Mouse (Mus musculus) cerebellum, postnatal 10 days (tissue): ENCODE results near the gene Micall2.
"Not testable (repeated sequence)": the region's sequence is repeated elsewhere in the genome, so short reads cannot be mapped to it uniquely, and the experiment has no call there.

Source experiments
- DNase-seq, 2 experiments: peaks; one replicate each; pipeline ENCODE4 v3.0.0; 2021; ENCODE audit warnings: mixed read lengths in 2 of 2

The Micall2 gene

DNA sequence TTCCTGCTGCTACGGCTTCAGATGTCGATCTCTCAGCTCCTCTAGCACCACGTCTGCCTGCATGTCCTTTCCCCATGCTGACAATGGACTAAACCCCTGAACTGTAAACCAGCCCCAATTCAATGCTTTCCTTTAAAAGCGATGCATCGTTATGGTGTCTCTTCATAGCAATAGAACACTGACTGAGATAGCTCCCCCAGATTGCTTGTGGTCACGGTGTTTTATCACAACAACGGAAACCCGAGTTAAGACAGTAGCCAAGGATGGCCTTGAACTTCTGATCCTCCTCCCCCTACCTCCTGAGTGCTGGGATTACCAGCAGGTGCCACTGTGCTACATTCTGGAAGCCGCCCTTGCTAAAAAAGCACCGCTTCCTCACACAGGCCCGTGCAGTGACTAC, 8.9 kb downstream of the Micall2 start:
- DNase-seq: no peak

DNA sequence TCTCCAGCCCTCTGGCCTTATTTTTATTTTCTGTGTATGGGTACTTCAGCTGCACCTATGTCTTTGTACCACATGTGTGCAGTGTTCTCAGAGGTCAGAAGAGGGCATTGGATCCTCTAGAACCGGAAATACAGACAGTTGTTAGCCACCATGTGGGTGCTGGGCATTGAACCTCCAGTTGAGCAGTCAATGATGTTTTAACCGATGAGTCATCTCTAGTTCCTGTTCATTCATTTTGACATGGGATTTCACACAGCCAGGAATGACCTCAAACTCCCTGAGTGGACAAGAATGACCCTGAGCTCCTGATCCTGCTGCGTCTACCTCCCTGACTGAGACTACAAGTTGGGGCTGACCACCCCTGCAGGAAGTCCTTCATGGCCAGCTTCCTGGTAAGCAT, 9.9 kb downstream of the Micall2 start:
- DNase-seq: no peak

DNA sequence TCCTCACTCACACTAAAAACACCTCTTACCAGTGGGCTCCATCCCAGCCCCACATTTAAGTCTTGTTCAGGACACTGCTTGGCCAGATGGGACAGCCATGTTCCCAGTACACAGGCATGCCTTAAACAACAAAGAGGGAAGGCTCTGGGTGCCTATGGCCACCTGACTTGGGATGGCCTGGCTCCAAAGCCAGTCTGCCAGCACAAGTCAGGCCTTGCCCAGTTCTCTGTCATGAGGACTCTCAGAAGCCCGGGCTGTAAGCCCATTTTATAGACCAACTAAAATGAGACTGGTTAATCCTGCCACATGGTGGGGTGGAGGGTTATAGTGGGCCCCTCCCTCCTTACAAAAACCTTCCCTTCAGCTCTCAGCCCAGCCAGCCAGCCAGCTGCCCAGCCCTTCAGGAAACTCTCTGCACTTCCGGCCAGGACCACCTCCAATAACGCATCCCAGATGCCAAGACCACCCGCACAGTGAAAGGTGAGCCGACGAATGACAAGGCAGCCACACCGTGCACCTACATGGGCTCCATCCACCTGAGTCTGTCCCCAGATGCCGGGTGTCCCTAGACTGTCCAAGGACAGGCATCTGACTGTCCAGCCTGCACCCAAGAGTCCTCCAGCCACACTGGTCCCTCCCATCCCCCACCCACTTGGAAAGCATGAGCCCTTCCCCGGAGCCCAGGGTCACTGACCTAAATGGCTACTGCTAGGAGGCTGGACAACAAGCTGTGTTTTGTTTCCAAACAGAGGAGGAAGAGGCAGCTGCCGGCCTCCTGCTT, 11.6 kb downstream of the Micall2 start:
- DNase-seq: peak; percentile 64 to 70

DNA sequence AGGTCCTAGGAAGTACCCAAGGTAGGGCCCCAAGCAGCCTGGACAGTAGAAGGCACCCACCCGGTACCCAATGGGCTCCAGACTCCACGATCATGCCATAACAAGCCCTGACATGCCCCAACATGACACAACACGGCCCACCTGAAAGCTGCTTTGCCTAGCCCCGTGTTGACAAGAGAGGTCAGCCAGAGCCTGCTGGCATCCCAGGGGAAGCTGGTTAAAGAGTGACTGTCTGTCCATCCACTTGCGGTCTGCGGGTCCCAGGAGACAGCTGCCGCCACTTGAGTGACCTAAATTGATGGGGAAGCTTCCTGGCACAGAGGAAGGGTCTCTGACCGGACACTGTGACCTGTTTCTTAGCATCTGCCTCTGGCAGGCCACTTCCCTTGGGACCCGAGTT, 13.0 kb downstream of the Micall2 start:
- no peak for DNase-seq

DNA sequence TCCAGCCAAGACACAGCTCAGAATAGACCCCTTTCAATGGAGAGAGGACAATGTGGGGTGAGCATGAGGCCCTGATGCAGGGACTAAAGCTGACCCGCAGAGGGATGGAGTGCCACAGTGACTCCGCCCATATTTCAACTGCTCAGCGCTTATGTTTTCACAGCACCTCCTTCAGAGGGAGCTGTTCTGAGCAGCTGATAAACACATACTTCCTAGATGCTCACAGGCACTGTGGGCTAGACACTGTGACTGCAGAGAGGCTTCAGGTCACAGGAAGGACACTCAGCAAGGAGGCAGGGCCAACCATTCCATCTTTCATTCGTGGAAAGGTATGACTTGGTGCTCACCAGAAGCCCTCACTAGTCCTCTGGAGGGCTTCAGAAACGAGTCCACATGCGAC, 13.4 kb downstream of the Micall2 start:
- DNase-seq: no peak

DNA sequence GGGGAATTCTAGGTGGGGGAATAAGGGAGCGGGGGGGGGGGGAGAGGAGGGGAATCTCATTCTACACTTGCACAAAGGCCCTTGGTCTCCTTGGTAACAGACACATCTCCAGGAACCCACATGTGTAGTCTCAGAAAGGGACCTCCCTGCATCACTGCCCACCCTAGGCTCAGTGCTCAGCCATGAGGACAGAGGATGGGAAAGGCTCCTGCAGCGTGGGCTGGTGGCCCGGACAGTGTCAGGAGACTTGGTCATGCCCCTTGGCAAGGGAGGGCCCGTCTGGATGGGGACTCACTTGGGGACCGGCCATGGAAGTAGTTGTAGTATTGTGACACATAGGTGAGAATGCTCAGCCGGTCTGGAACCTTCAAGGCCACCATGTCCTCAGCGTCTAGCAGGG, 17.2 kb downstream of the Micall2 start:
- no peak for DNase-seq

DNA sequence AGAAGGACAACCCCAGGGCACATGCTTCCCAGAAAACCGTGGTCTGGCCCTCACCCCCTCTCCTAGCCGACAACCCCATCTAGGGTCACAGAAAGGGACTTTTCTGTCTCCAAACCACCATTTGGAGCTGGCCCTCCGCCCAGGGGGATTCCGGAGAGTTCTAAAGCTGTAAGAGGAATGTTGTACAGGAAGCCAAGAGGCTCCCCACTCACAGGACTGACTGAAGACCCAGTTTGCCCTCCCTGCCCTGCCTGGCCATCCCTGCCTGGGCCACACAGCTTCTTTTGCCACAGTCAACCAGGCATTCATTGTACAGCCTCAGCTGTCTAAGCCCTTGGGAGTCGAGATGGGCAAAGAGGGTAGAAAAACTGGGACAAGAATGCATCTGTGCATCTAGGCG, 17.6 kb downstream of the Micall2 start:
- peak; percentile 55 to 60 for DNase-seq

DNA sequence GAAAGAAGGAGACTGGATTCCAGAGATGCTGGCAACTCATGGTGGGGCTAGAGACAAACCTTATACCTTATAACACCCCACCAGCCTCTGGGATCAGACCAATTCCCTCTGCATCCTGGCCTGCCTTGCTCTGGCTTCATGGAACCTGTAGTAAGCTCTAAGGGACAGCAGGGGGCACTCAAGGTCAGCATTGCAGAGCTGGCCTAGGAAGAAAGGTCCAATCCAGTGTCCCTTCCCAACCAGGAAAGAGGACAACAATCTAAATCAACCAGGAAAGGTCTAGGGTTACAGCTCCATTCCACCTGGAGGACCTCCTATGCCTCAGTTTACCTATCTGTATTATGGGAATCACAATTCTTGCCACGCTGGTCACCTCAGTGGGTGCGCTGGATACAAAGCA, 18.4 kb downstream of the Micall2 start:
- DNase-seq: peak; percentile 80 to 87

DNA sequence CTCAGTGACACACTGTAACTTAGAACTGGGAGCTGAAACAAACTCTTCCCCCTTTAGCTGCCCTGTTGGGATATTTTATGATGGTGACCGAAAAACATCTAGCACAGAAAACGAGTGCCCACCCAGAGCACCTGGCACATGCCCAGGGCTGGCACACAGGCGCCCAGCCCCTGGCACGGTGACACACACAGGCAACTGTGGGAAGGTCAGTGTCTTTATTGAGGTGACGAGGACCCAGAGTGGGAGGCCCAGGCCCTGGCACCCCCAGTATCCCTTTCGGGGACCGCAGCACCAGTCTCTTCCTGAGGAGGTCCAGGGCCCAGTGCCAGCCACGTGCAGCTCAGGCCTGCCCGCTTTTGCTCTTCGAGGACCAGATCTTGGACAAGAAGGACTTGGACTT, 29.6 kb downstream of the Micall2 start:
- DNase-seq: peak; percentile 59 to 71

DNA sequence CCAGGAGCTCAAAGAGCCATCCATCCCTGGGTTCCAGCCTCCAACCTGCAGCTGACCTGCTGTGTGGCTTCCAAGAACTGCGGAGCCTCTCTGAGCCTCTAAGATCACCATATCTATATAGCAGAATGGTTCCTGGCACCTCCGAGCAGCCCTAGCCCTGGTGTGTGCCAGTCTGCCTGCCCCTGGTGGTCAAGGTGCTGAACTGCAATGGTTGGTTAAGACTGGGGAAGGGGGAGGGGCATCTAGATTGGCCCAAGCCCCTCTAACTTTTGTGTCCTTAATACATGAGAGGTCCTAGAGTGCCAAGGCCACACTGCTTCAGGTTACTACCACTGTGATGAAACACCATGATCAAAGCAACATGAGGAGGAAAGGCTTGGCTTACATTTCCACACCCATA, 33.2 kb downstream of the Micall2 start:
- DNase-seq: peak; percentile 62 to 72

DNA sequence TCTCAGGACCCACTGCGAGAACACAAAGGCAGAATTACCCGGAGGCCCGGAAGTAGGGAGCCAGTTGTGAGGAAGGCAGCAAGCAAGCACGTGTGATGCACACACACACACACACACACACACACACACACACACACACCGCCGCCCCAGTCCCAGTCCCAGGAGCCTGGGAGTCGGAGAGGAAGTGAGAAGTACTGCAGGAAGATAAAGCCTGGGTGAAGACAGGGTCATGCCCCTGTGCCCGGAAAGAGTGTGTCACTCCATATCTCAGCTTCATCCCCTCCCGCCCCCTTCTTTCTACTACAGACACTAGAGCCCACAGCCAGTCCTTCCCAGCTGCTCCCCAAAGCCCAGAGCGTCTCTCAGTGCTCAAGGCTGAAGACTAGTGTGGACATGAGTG, 33.9 kb downstream of the Micall2 start:
- DNase-seq: no peak

DNA sequence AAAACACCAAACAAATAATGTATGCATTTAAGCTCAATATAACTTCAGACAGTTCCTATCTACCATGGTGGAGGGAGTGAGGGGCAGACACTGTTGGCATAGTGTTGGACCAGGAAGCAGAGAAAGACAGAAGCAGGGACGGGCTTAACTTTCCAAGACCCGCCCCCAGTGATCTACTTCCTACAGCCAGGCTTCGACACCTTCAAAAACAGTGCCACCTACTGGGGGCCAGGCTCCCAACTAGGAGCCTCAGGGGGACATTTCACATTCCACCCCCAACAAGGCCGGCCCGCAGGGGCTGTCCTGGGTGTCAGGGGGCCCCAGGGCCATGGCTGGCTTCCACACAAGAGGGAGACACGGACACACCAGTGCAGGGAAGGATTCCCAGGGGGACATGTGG, 39.2 kb downstream of the Micall2 start:
- no peak for DNase-seq

DNA sequence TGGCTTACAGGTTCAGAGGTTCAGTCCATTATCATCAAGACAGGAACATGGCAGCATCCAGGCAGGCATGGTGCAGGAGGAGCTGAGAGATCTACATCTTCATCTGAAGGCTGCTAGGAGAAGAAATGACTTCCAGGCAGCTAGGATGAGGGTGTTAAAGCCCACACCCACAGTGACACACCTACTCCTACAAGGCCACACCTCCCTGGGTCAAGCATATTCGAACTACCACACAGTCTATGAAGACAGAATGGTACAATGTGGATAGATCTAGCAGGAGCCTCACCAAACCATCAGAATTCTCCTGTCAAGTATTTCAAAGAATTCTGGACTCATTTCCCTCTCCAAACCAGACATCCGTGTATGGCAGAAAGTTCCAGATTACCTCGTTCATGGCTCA, 40.3 kb downstream of the Micall2 start:
- DNase-seq: not testable (repeated sequence)

DNA sequence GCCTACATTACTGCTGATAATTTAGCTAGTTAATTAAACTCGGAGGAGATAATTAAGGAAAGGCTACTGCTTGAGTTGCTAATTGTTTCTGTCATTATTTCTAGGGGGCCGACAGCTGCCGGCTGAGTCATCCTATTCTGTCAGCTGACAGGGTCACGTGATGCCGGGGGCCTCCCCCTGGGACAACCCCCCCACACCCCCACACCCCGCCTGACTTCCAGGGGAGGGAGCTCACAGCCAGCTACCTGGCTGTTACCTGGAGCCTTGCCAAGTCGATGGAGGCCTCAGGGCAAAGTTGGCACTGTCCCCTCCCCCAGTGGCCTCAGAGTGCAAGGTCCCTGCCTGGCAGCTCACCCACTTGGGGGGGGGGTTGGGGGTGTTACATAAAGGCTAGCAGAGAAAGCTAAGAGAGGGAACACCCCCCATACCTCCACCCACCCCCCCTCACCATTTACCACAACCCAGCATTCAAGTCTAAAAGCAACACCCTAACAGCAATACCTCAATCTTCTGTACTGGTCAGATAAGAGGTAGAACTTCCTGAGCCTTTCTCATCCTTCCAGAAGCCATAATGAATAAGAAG, 41.1 kb downstream of the Micall2 start:
- DNase-seq: peak; percentile 85

DNA sequence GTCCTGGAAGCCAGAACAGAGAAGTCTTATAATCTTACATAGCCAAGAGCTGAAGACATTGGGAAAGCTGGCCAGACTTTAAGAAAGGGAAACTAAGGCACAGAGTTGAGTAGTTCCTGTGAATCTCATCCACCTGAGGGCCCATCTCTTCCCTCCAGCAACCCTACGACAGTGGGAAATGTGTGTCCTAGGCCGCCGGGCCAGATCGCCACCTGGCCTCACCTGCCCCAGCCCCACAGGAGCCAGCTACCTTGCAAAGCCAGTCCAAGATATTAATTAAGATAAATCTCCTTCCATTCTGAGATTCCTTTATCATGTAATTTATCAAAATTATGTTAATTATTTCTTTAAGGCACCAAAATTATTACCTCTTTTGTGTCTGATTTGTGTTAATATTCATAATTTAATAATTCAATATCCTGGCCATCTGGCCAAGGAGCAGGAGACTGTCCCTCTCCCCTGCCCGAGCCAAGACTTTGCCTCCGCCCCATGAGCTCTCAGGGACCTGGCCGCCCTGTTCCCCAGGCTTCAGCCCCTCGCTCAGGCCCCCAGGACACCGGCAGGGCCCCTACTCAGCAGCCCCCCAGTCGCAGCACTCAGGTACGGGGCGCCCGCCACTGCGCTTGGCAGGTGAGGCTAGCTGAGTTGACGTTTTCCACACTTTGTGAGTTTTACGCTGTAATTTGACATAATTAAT, 41.7 kb downstream of the Micall2 start:
- peak; percentile 63 to 64 for DNase-seq

DNA sequence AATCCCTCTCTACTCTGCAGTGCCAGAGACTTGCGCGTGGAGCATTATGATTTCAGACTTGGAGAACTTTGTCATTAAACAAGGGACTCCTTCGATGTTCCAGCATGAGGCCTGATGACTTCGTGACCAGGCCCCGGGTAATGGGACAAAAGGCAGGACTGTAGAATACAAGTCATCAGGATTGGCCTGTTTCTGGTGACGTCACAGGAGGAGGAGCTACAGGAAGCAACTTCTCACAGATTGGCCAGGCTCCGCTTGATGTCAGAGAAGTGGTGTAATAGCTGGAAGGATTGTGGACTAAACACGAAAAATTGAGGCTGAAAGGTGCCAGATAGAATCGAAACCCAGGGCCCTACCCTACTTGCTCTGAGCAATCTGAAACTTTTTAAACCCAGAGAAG, 45.3 kb downstream of the Micall2 start:
- DNase-seq: no peak

DNA sequence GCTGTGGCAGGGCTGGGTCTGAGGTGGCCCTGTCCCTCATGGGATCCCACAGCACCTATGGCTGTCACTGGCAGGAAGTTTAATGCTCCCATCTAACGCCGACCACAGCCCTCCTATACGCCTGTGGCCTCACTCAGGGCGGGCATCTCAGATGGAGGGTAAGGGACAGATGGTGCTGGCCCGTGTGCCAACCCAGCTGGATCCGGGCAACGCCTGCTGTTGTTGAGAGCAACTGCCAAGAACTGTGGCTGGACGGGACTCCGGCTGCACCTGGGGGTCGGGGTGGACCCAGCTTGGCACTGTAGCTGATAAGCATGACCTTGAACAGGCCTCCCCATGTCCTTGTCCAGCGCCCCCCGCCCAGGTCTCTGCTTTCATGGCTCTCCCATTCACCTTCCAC, 47.8 kb downstream of the Micall2 start:
- DNase-seq: peak; percentile 91 to 94

DNA sequence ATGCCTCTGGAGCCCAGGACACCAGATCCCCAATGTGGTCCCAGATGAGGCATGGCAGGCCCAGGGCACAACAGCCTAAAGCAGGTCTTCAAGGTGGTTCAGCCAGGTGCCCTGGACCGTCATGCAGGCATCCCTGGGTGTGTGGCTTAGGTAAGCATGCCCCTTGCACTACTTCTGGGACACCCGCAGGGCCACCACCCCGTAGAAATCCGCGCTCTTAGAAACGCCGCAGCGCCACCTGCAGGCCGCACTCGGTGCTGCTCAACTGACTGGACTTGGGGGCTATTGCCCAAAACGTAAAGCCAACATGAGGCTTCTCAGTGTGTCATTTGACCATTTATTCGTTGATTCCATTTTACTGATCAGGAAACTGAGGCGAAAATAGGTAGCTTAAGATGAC, 48.5 kb downstream of the Micall2 start:
- DNase-seq: peak; percentile 85 to 90

DNA sequence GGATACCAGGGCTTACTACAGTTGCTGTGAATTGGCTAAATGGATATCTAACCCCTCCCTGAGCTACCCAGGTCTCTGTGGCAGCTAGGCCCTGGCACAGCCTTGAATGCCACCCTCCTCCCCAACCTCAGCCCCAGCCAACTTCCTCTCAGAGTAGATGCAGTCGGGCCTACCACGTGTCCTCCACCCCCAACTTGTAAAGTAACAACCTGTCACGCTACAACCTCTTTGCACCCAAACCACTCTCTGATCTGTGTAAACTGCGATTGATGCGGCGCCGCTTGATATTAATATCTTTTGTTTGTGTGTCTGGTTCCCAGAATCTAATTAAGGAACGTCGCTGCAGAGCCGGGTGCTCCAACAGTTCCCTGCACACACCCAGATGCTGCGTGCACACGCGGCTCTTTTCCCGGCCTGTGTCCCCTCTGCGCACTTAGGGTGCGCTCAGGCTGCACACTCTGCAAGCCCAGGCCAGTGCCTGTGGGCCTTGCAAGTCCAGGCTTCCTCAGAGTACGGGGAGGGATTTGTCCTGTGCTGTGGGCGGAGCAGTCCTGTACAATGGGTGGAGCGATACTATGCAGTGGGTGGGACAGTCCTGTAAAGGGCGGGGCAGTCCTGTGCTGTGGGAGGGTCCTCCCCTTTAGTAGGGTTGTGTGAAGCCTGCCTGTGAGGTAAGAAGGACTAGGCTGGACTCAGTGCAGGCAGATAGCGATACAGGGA, 49.4 kb downstream of the Micall2 start:
- DNase-seq: peak; percentile 47 to 64

DNA sequence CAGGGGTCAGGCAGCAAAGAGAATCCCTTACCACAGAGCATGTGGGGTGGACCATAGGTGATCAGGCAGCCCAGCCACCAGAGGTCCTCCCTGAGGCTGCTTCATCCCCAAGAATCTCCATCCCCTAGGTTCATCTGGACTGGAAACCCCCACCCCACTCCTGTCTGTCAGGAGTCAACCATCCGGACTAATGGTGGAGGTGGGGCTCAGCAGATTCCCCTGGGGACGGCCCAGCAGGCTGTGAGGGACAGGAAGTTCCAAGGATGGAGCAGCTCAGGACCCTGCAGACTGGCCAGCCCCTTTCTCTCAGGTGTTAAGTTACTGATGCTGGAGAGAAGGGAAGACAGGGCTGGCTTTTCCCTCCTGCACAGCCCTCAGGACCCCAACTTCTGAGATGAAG, 52.9 kb downstream of the Micall2 start:
- DNase-seq: no peak

DNA sequence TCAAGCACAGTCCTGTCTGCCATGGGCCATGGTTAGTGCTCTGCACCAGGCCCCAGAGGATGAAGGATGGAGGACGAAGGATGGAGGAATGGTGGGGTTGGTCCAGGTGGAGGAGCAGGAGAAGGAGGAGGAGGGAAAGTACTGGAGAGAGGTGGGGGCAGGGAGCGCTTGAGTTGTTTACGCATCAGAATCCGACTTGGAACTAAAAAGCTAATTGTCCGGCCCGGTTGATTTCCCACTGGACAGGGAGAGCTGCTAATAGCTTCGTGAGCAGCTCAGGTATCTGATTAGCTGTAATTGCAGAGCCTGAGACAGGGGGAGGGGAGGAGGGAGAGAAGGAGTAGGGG, 53.5 kb downstream of the Micall2 start:
- DNase-seq: no peak

DNA sequence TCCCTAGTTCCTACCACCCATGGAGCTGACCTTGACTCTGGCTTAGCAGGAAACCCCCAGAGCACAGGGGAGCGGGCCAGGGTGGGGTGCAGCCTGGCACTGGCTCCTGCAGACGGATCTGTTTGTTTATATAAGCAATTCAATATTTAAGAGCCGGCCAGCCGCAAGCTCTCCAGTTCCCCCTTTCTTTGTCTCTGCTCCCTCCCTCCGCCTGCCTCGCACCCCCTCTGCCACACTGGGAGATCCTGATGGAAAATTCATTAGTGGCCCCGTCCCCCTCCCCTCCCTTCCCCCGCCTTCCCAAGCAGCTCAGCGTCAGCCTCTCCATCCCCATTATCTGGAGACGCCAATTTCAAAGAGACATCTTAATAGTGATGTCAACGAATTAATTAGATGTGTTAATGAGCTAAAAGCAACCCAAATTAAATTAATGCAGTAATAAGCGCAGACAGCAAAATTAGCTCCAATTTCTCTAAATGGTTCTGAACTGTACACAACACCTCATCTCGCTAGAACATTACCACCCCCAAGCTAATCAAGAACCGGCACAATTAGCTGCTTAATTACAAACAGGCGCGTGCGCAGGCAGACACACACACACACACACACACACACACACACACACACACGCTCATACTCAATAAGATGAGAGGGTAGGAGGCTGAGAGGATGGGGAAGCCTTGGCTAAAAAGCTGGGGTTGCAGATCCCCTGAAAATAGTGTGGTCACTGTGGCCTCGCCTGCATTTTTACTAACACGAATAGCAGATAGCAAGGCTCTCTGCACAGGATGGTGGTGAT, 54.1 kb downstream of the Micall2 start:
- no peak for DNase-seq

DNA sequence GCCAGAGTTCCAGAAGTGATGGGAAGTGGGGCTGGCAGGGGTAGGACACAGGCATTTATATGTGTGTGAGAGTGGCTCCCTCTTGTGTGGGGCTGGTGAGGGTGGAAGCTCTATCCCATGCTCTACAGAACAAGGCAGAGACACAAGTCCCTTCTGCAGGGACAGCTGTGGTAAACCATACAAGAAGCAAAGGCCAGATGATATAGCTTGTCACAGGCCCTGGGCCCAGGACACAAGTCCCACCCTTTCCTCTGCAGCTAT, 60.5 kb downstream of the Micall2 start:
- peak in 1 of 2 experiments; percentile 33 for DNase-seq
